Mouse (Mus musculus): ENCODE data around the gene S100a4. TPM values are rescaled to one million over a fixed set of nuclear protein-coding genes. Genes with fewer than 3 reads are reported as not detected.

Gene S100a4
- total and polyA plus RNA-seq, 3 experiments: 1.1 TPM; not detected in 2

GRCm38 (mm10) chr3:90629298-90629697 lies 25.7 kb downstream of the S100a4 start:
- DNase-seq (ENCODE audit: extremely low read depth): no peak
- dilution Hi-C loops (cut with MboI; ENCODE audit: extremely low pct_ligation_motif_present, extremely low pct_unique_long_range_greater_than_20kb, low sequenced_read_pairs): no loop called here
- peaks cover 3% of the 10 kb centered on the region for H3K27me3 ChIP-seq (replicated peaks)
- H3K36me3 ChIP-seq (replicated peaks in 1 of 2; ENCODE audit: control insufficient read depth in 1 of 2, insufficient read depth in 1 of 2, low read length in 1 of 2): no peaks in the 10 kb centered on the region
- H3K4me2 ChIP-seq (ENCODE audit: insufficient read depth, low read depth, poor library complexity, severe bottlenecking): no peak overlapping the region
- H3K27ac ChIP-seq (ENCODE audit: insufficient read depth, low read depth): no peak overlapping the region
- TF ChIP-seq PAX5 (IDR thresholded peaks at IDR 0.05; ENCODE audit: low read length) (no peak), GABPA (IDR thresholded peaks at IDR 0.05; ENCODE audit: insufficient replicate concordance, low read depth, low read length) (no peak), BHLHE40 (IDR thresholded peaks at IDR 0.05; ENCODE audit: low read depth, low read length) (0 out of 2 replicates have a peak, but pooled peaks have one; percentile 20), ETS1 (conservative IDR thresholded peaks at IDR 0.05; ENCODE audit: low read depth, low read length) (no peak)
- no peaks in the 10 kb centered on the region for H3K9me3 ChIP-seq (replicated peaks; ENCODE audit: low read length)
- H3K9ac ChIP-seq (ENCODE audit: insufficient read depth, low read depth): no peak overlapping the region
- H3K4me1 ChIP-seq (ENCODE audit: control insufficient read depth in 1 of 2, insufficient read depth in 2 of 2): no peaks in the 10 kb centered on the region
- no peak overlapping the region for H3K4me3 ChIP-seq (replicated peaks in 1 of 3; ENCODE audit: low read depth in 2 of 3, low read length in 2 of 3, poor library complexity in 1 of 3)
- in situ Hi-C loops (cut with MboI; ENCODE audit: low pct_ligation_motif_present, low pct_unique_long_range_greater_than_20kb, low sequenced_read_pairs): no loop called here
- no peaks in the 10 kb centered on the region for H3K79me2 ChIP-seq (replicated peaks; ENCODE audit: control insufficient read depth, extremely low read depth, insufficient read depth, poor library complexity, severe bottlenecking)

GRCm38 (mm10) chr3:90631984-90632383 lies 28.4 kb downstream of the S100a4 start:
- no peak overlapping the region for H3K4me2 ChIP-seq (ENCODE audit: insufficient read depth, low read depth, poor library complexity, severe bottlenecking)
- dilution Hi-C loops (cut with MboI; ENCODE audit: extremely low pct_ligation_motif_present, extremely low pct_unique_long_range_greater_than_20kb, low sequenced_read_pairs) (no loop called here), in situ Hi-C loops (cut with MboI; ENCODE audit: low pct_ligation_motif_present, low pct_unique_long_range_greater_than_20kb, low sequenced_read_pairs) (no loop called here)
- DNase-seq (ENCODE audit: extremely low read depth): no peak
- no peak for TF ChIP-seq JUN (IDR thresholded peaks at IDR 0.05; ENCODE audit: insufficient read depth, low read depth, low read length)
- no peak for TF ChIP-seq CHD2 (IDR thresholded peaks at IDR 0.05; ENCODE audit: low read length)
- no peak for TF ChIP-seq ZMIZ1 (IDR thresholded peaks at IDR 0.05; ENCODE audit: low read depth, low read length)
- TF ChIP-seq RCOR1 (conservative IDR thresholded peaks at IDR 0.05; ENCODE audit: low read depth, low read length): no peak
- no peak for TF ChIP-seq BHLHE40 (IDR thresholded peaks at IDR 0.05; ENCODE audit: low read depth, low read length)
- no peak for TF ChIP-seq MAZ (IDR thresholded peaks at IDR 0.05; ENCODE audit: low read depth, low read length)
- no peak for TF ChIP-seq MAX (IDR thresholded peaks at IDR 0.05; ENCODE audit: low read length)
- TF ChIP-seq SIN3A (IDR thresholded peaks at IDR 0.05; ENCODE audit: low read length): no peak
- no peak for TF ChIP-seq POLR2A (IDR thresholded peaks at IDR 0.05; ENCODE audit: low read depth, low read length)
- no peak for TF ChIP-seq USF1 (IDR thresholded peaks at IDR 0.05; ENCODE audit: low read depth, low read length)
- no peak for TF ChIP-seq MXI1 (IDR thresholded peaks at IDR 0.05; ENCODE audit: low read depth, low read length)
- no peak for TF ChIP-seq CTCF (conservative IDR thresholded peaks at IDR 0.05 in 1 of 2, IDR thresholded peaks at IDR 0.05 in 1 of 2; ENCODE audit: low read depth in 2 of 2, low read length in 2 of 2)
- no peak for TF ChIP-seq IRF4 (IDR thresholded peaks at IDR 0.05; ENCODE audit: low read depth, low read length)
- TF ChIP-seq ETS1 (conservative IDR thresholded peaks at IDR 0.05; ENCODE audit: low read depth, low read length): no peak
- TF ChIP-seq MYC (IDR thresholded peaks at IDR 0.05; ENCODE audit: low read depth, low read length): no peak
- no peak for TF ChIP-seq ZNF384 (IDR thresholded peaks at IDR 0.05; ENCODE audit: low read depth, low read length)
- TF ChIP-seq TBP (conservative IDR thresholded peaks at IDR 0.05; ENCODE audit: low read depth, low read length): no peak
- TF ChIP-seq POLR2AphosphoS2 (IDR thresholded peaks at IDR 0.05; ENCODE audit: low read depth, low read length): no peak
- no peak overlapping the region for H3K4me3 ChIP-seq (replicated peaks in 1 of 3; ENCODE audit: low read depth in 2 of 3, low read length in 2 of 3, poor library complexity in 1 of 3)
- H3K4me1 ChIP-seq (ENCODE audit: control insufficient read depth in 1 of 2, insufficient read depth in 2 of 2): no peaks in the 10 kb centered on the region
- H3K79me2 ChIP-seq (replicated peaks; ENCODE audit: control insufficient read depth, extremely low read depth, insufficient read depth, poor library complexity, severe bottlenecking): no peaks in the 10 kb centered on the region
- H3K36me3 ChIP-seq (replicated peaks in 1 of 2; ENCODE audit: control insufficient read depth in 1 of 2, insufficient read depth in 1 of 2, low read length in 1 of 2): no peaks in the 10 kb centered on the region
- H3K9ac ChIP-seq (ENCODE audit: insufficient read depth, low read depth): no peak overlapping the region
- peaks cover 9% of the 10 kb centered on the region for H3K27me3 ChIP-seq (replicated peaks)
- H3K27ac ChIP-seq (ENCODE audit: insufficient read depth, low read depth): no peak overlapping the region
- no peaks in the 10 kb centered on the region for H3K9me3 ChIP-seq (replicated peaks; ENCODE audit: low read length)

Measured in CH12.LX (cell line).